Mouse (Mus musculus) kidney, adult 2 months (tissue): ENCODE measurements around the gene Plb1. TPM values are rescaled to one million over a fixed set of nuclear protein-coding genes. Genes with fewer than 3 reads are reported as not detected.

Source experiments
- DNase-seq: peaks from one replicate; pipeline ENCODE4 v3.0.0; 2021
- H3K27ac ChIP-seq: fragments of 200-500 bp; 2 replicates; pipeline ENCODE4 v1.5.1; 2012; ENCODE audit warnings: low read depth, low read length, control low read depth, inconsistent platforms; ENCODE audit not compliant: insufficient read depth
- H3K27me3 ChIP-seq: fragments of 200-500 bp; replicated peaks from 2 replicates; pipeline ENCODE4 v1.6.1; 2012; ENCODE audit warnings: mild to moderate bottlenecking, moderate library complexity, low read length, inconsistent platforms; ENCODE audit not compliant: control insufficient read depth, insufficient read depth
- H3K36me3 ChIP-seq: fragments of 200-500 bp; 2 replicates; pipeline ENCODE4 v1.6.1; 2012; ENCODE audit warnings: mild to moderate bottlenecking, moderate library complexity, low read length, inconsistent platforms; ENCODE audit not compliant: control insufficient read depth, insufficient read depth
- H3K4me1 ChIP-seq: fragments of 200-500 bp; 2 replicates; pipeline ENCODE4 v1.6.1; 2011; ENCODE audit warnings: low read length; ENCODE audit not compliant: control insufficient read depth, insufficient read depth
- H3K4me3 ChIP-seq: fragments of 200-500 bp; 2 replicates; pipeline ENCODE4 v1.5.1; 2011; ENCODE audit warnings: mild to moderate bottlenecking, low read depth, low read length, control low read depth; ENCODE audit not compliant: insufficient read depth
- CTCF ChIP-seq: fragments of 200-500 bp; conservative IDR thresholded peaks from 2 replicates; pipeline ENCODE4 v1.5.1; 2011; ENCODE audit warnings: low read depth, mild to moderate bottlenecking, control low read depth, low read length, moderate library complexity, mixed read lengths; ENCODE audit not compliant: insufficient read depth, insufficient read length
- POLR2A ChIP-seq: fragments of 200-500 bp; IDR thresholded peaks from one replicate; pipeline ENCODE4 v1.6.1; 2011; ENCODE audit warnings: low read depth, low read length, control low read depth
- WGBS: fragments of 180-500 bp; shearing (Covaris S2); methylation state at CpG from one replicate; pipeline ENCODE4 v1.1.7; 2018; 5-methylcytosine and 5-hydroxymethylcytosine counted together
- polyA plus RNA-seq: library from polyadenylated mRNA; depleted of rRNA; stranded (reverse); fragments of >200 nt; gene quantifications from 2 replicates; pipeline ENCODE4 v1.2.3, GENCODE M21; 2012

Gene Plb1
- polyA plus RNA-seq, 1 experiment: 0.02 TPM

DNA sequence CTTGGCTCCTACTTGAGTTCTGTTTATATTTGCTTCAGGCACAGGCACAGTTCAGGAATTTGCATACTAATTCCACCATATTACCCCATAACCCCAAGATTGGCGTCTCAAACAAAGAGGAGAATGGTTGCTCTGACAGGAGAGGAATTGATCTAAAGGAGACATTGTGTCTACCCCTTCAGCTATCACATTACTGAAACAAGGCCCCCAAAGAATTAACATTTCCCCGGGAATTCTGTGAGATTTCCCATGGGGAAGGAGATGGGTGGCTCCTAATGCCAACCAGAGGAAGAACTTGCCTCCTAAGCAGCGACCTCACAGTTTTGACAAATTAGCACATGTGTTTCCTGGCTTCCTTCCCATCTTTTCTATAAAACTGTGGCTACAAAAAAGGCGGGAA is 18.8 kb upstream of the Plb1 start:
- Histone ChIP-seq H3K27me3 (no peaks in the 10 kb centered on the region), H3K36me3 (no peaks in the 10 kb centered on the region), H3K4me3 (no peak overlapping the region), H3K27ac (no peak overlapping the region), H3K4me1 (no peaks in the 10 kb centered on the region)
- no peak for DNase-seq
- TF ChIP-seq POLR2A (no peak), CTCF (no peak)
- 60% methylated on average over 4 of the region's 4 CpGs for WGBS

DNA sequence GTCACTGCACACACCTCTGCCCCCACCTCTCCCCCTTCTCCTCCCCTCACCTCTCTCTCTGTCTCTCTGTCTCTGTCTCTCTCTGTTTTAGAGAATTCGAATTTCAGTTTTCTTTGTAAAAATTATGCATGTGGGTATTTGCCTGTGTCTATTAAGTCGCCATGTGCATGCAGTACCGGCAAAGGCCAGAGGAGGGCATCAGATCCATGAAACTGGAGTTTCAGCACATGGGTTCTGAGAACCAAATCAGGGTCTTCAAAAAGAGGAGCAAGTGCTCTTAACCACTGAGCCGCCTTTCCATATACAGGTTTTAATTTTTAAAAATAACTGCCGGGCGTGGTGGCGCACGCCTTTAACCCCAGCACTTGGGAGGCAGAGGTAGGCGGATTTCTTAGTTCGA is 17.0 kb upstream of the Plb1 start:
- Histone ChIP-seq H3K4me1 (no peaks in the 10 kb centered on the region), H3K27ac (no peak overlapping the region), H3K4me3 (no peak overlapping the region), H3K27me3 (no peaks in the 10 kb centered on the region), H3K36me3 (no peaks in the 10 kb centered on the region)
- peak; percentile 32 for DNase-seq
- WGBS: 83% methylated on average over 10 of the region's 10 CpGs
- peak; percentile 58 for TF ChIP-seq CTCF
- no peak for TF ChIP-seq POLR2A

DNA sequence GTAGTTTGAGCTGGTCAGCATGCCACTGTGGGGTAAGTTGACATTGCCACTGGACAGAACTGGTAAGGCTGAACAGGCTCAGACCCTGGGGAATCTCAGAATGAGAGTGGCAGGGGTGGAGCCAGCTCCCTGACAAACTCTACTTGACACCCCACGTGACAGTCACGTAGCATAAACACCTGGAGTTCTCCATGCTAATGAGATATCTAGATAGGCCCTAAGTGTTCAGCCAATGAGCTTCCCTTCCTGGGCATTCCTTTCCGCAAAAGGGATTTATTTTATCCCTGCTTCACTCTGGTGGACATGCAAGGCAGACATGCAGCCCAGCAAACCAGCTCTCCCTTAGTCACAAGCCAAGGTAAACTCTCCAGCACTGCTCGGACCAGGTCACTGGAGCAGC is 16.0 kb upstream of the Plb1 start:
- peak; percentile 16 for DNase-seq
- Histone ChIP-seq H3K27me3 (no peaks in the 10 kb centered on the region), H3K4me1 (no peaks in the 10 kb centered on the region), H3K36me3 (no peaks in the 10 kb centered on the region), H3K27ac (no peak overlapping the region), H3K4me3 (no peak overlapping the region)
- 58% methylated on average over 4 of the region's 4 CpGs for WGBS
- TF ChIP-seq CTCF: no peak
- no peak for TF ChIP-seq POLR2A

DNA sequence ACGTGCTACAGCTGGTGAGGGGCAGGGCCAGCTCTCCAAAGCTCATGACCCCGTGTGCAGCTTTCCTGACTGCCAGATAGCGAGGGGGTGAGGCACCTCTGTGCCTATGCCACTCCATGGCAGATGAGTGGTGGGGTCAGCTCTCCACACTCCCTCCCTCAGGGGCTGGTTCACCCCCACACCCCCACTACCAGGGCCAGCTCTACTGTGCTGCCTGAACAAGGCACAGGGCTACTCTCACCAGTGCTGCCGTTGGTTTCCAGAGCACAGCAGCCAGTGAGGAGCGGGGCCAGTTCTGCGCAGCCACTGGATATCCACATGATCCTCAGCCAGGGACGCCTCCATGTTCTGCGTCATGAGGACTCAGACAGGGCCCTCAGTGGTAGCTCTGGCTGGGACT is 15.0 kb upstream of the Plb1 start:
- Histone ChIP-seq H3K4me1 (no peaks in the 10 kb centered on the region), H3K27me3 (no peaks in the 10 kb centered on the region), H3K4me3 (no peak overlapping the region), H3K27ac (no peak overlapping the region), H3K36me3 (no peaks in the 10 kb centered on the region)
- WGBS: 79% methylated on average over 8 of the region's 8 CpGs
- no peak for TF ChIP-seq POLR2A
- no peak for TF ChIP-seq CTCF
- no peak for DNase-seq

DNA sequence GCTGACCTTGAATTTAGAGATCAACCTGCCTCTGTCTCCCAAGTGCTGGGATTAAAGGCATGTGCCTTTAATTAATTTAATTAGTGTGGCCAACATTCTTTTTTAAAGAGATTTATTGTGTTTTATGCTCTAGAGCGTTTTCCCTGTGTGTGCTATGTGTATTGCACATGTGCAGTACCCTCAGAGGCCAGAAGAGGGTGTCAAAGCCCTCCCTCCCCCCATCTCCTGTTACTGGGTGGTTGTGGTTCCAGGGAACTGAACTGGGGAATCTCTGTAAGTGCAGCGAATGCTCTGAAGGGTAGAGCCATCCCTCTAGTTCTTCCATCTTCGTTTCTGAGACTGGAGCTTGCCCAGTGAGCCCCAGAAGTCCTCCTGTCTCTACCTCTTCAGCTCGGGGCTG is 2.1 kb upstream of the Plb1 start:
- 57% methylated on average over 4 of the region's 4 CpGs for WGBS
- DNase-seq: no peak
- no peak overlapping the region for H3K4me3 ChIP-seq
- no peaks in the 10 kb centered on the region for H3K36me3 ChIP-seq
- H3K27me3 ChIP-seq: no peaks in the 10 kb centered on the region
- H3K27ac ChIP-seq: no peak overlapping the region
- H3K4me1 ChIP-seq: no peaks in the 10 kb centered on the region
- no peak for TF ChIP-seq POLR2A
- peak; percentile 68 for TF ChIP-seq CTCF

DNA sequence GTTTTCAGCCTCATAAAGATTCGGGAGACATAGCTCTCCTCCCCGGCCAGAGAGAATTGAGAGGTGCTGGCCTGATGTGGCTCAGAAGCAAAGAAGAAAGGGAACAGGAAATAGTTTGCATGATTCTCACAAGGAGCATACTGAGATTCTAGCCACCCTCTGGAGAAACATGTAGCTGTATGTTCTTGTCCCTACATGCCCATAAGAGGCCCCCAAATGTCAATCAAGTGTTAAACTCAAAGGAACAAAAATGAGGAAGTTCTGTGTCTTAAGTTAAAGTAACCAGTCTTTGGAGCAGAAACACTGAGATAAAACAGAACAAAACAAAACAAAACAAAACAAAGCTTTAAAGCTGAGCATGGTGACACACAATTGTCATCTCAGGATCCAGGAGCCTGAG is 6.8 kb downstream of the Plb1 start:
- no peaks in the 10 kb centered on the region for H3K36me3 ChIP-seq
- no peak overlapping the region for H3K4me3 ChIP-seq
- no peak overlapping the region for H3K27ac ChIP-seq
- H3K4me1 ChIP-seq: no peaks in the 10 kb centered on the region
- H3K27me3 ChIP-seq: no peaks in the 10 kb centered on the region
- TF ChIP-seq CTCF (no peak), POLR2A (no peak)
- 86% methylated on average over 2 of the region's 2 CpGs for WGBS
- no peak for DNase-seq

DNA sequence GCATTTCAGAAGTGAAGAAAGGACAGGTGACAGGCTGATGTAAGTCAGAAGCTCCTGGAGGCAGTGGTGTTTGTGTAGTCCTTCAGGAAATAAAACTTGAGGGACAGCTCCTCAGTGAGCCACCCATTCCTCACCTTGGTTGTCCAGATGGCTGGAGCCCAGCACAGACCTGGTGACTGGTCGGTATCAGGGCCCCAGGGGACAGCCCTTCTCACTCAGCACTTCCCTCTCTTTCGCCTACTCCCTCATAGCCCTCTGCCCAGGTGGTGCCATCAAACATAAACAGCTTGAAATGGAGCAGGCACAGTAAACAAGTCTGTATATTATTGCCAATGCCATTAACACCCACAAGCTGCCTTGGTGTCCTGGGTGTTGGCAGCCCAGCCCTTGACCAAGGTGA is 8.2 kb downstream of the Plb1 start:
- 66% methylated on average over 2 of the region's 2 CpGs for WGBS

More for the DNA sequence above, 8.2 kb downstream of the Plb1 start:
- Histone ChIP-seq H3K27ac (no peak overlapping the region), H3K36me3 (no peaks in the 10 kb centered on the region), H3K4me3 (no peak overlapping the region), H3K4me1 (no peaks in the 10 kb centered on the region), H3K27me3 (no peaks in the 10 kb centered on the region)
- TF ChIP-seq POLR2A (no peak), CTCF (no peak)
- no peak for DNase-seq
